Mouse (Mus musculus) heart, postnatal 25 days (tissue): ENCODE results near the gene Gm20696. TPM values are rescaled to one million over a fixed set of nuclear protein-coding genes. Genes with fewer than 3 reads are reported as not detected.

ENCODE experiments used
- DNase-seq: peaks from one replicate; pipeline ENCODE4 v3.0.0; 2022; ENCODE audit warnings: low spot score
- intact Hi-C: fragments of 180-260 bp; cut with DNase I; formaldehyde crosslinking; loops from one replicate; pipeline ENCODE4 v1.15.1; 2025
- total RNA-seq, 2 experiments: library from RNA; stranded (reverse); gene quantifications; 2 replicates each; pipeline ENCODE4 v1.2.3; 2021

The Gm20696 gene
- 1 to 10 TPM; 1.5 to 2.7 TPM for total RNA-seq

DNA sequence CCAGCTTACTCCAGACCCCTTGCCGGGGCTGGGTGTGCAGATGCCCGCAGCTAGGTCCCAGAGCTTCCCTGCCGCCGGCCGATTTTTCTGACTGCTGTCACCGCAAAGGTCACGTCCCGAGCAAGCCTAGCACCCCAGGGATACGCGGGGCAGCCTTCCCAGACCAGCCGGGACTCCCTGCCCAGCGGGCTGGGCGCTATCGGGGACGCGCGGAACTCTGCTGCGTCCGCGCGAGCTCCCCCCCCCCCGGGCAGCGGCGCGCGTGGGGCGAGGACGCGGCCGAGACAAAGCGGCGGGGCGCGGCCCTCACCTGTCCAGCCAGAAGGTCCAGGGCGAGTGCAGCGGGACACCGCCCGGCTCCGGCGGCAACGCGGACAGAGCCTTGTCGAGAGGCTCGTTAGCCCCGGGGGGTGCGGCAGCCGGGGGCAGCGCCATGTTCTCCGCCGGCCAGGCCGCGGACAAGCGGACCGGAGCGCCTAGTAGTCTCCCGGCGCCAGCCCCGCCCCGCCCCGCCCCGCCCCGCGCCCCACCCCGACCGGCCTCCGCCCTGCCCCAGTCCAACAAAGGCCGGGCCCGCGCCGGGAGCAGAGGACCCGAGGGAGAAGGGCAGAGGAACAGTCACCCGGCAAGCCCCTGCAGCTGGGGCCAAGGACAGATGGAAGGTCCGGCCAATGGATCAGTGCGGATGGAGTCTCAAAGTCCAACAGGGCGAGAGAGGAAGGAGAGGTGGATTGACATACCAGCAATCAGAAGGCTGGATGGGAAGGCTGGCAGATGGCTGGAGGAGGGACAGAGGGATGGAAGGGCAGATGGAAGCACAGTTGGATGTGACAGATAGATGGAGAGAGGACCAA is at the start of gene Gm20696, which contains the start of gene Eif4e3:
Gene Gm20696, minus strand, starts transcription at position 480 of the 854 bp plus-strand sequence.
Gene Eif4e3, minus strand, starts transcription at position 454 of the 854 bp plus-strand sequence.
- DNase-seq, result peak; percentile 66
- intact Hi-C loops, result loop anchor here (10.0 kb wide), 1 partner anchor 1168 kb away; the partner anchor contains the start of gene Ppp4r2

DNA sequence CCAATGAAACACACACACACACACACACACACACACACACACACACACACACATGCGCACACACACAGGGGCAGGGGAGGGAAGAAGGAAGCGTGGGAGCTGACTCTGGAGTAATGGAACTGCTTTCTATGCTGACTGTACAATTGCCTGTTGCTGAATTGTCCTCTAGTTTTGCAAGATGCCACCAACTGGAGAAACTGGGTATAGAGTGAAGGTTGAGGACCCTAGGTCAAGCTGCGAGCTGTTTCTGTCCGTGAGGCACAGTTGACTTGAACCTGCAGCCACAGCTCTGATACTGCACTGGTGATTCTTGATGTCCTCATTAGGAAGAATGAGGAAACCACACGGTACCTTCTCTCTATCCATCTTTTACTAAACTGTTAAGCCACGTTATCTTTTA is 49.3 kb upstream of the Gm20696 start:
- intact Hi-C loops, result no loop called here
- no peak for DNase-seq

DNA sequence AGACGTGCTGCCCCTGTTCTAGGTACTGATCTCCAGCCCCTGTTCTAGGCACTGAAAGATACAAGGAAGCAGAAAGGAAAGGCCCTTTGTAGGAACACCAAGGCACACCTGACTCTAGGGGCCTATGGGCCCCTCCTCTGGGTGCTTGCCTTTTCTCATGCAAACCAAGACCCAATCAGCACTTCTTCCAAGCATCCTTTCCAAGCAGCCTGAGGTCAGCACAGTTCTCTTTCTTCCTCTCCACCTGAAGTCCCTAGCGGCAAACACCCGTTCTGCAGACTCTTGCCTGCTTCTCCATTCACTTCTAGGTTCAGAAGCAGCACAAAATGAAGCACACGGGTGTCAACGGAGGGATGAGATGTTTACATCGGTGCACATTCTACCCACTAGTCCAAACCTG is 48.6 kb upstream of the Gm20696 start:
- intact Hi-C loops, result no loop called here
- DNase-seq, result no peak

DNA sequence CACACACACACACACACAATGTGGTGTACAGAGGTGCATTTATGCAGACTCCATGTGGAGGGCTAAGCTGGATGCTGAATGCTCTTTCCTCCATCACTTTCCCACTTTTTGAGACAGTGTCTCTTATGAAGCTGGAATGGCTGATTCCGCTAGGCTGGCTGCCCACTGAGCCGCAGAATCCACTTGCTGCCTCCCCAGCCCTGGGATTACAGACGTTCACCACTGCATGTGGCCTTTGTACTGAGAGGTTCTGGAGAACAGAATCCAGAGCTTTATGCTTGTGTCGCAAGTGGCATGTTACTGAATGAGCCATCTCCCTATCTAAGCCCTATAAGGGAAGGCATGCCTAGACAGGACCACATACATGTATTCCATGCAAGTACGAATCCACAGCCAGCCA is 46.7 kb upstream of the Gm20696 start:
- intact Hi-C loops, result no loop called here
- DNase-seq, result no peak

DNA sequence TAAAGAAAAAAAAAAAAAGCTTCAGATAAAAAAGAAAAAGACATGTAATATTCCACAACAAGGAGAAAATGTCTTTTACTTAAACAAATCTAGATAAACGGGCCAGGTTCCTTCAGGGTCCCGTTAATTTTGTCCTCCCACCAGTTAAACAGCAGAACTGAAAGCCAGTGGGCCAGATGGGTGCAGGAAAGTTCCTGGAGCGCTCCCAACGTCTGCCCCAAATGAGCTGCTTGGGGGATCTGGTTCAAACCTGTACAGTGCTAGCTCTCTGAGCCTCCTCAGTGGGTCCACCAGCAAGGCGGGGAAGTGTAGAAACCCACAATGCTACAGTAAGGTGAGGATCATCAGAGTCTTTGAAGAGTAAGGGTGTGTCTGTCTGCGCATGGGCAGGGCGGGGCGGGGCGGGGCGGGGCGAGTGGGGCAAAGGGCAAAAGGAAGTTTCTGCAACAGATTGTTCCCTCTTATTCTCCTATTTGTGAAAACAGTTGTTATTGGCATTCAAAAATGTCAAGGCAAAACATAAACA is 45.0 kb upstream of the Gm20696 start:
- no peak for DNase-seq
- intact Hi-C loops, result no loop called here

DNA sequence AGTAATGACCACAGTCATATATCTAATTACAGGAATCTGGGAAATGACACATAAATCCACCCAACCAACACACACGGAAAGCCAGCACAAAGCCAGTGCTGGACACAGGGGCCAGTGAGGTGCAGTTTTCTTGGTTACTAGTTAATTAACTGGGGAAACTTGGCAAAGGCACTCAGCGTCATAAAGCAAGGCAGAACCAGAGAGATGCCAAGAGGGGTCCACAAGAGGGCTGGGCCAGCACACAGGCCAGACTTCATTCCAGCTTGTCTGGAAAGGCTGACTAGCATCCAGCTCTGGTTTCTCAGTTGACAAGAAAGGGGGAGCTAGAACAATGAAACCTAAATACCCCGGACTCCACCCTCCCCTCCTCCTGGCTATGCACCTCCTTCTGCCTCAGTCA is 33.9 kb upstream of the Gm20696 start:
- intact Hi-C loops, result no loop called here
- DNase-seq, result no peak

DNA sequence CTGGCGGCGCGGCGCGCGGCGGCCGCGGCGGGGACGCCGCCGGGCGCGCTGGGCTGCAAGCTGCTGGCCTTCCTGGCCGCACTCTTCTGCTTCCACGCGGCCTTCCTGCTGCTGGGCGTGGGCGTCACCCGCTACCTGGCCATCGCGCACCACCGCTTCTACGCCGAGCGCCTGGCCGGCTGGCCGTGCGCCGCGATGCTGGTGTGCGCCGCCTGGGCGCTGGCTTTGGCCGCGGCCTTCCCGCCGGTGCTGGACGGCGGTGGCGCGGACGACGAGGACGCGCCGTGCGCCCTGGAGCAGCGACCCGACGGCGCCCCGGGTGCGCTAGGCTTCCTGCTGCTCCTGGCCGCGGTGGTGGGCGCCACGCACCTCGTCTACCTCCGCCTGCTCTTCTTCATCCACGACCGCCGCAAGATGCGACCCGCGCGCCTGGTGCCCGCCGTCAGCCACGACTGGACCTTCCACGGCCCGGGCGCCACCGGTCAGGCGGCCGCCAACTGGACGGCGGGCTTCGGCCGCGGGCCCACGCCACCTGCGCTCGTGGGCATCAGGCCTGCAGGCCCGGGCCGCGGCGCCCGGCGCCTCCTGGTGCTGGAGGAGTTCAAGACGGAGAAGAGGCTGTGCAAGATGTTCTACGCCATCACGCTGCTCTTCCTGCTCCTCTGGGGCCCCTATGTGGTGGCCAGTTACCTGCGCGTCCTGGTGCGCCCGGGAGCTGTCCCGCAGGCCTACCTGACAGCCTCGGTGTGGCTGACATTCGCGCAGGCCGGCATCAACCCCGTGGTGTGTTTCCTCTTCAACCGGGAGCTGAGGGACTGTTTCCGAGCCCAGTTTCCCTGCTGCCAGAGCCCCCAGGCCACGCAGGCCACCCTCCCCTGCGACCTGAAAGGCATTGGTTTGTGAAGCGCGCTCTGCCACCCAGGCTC is 26.6 kb upstream of the Gm20696 start:
- no peak for DNase-seq
- intact Hi-C loops, result no loop called here

DNA sequence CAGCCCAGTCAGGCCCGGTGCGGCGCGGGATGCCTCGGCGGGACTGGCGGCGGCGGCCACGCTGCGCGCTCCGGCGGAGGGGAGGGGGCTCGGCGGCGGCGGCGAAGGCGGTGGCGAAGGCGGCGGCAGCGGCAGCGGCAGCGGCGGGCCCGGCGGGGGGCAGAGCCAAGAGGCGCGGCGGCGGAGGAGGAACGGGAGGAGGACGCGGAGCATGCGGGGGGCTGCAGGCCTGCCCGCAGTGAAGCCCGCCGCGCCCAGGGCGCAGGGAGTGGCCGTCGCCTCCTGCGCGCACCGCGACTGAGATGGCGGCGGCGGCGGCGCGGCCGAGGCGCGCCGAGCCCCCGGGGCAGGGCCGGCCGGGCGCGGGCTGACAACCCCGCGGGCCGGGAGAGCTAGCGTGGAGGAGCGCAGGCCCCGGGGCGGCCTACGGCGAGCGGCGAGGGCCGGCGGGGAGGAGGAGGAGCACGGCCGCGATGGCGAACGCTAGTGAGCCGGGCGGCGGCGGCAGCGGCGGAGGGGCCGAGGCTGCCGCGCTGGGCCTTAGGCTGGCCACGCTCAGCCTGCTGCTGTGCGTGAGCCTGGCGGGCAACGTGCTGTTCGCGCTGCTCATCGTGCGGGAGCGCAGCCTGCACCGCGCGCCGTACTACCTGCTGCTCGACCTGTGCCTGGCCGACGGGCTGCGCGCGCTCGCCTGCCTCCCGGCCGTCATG is 25.8 kb upstream of the Gm20696 start, which contains the start of gene Gpr27:
Gene Gpr27, plus strand, starts transcription at position 474 of the 710 bp plus-strand sequence.
- intact Hi-C loops, result no loop called here
- DNase-seq, result no peak

DNA sequence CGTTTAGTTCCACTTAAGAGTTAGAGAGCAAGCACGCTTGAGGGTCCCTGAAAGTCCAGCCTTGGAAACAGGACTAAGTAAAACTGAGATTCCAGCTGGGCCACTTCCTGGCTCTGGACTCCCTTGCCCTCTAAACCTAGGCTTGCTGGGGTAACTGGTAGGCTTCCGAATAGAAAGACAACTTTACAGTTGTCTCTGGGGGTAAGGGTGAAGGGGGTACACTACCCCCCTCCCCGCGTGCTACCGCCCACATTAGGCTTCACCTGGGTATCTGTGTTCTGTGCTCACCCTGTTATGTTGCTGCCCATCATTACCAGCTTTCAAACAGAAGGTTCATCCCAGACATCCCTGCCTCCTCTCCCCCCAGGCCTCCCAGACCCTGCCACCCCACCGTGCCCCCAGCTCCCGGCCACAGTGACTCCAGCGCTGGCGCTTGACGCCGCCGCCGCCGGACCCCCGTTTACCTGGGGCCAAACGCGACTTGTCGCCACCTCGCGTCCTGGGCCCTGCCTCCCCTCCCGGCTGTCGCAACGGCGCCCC is 25.1 kb upstream of the Gm20696 start:
- intact Hi-C loops, result no loop called here
- DNase-seq, result no peak

DNA sequence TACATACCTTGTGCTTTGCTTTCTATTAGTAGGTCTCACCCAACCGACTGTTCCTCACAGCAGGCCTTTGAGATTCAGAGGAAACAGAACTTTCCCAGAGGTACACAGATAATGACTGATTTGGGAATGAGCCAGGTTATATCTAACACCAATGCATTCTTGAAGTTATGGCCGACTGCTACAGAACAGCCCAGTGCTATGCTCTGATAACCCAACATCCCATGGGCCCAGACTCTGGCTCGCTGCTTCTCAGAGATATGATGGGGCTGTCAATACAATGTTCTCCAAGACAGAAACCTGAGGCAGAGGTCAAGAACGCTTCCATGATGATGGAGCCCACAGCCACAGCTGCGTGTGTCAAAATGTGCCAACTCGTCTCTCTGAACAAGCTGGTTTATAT is 21.9 kb upstream of the Gm20696 start:
- intact Hi-C loops, result no loop called here
- DNase-seq, result no peak

DNA sequence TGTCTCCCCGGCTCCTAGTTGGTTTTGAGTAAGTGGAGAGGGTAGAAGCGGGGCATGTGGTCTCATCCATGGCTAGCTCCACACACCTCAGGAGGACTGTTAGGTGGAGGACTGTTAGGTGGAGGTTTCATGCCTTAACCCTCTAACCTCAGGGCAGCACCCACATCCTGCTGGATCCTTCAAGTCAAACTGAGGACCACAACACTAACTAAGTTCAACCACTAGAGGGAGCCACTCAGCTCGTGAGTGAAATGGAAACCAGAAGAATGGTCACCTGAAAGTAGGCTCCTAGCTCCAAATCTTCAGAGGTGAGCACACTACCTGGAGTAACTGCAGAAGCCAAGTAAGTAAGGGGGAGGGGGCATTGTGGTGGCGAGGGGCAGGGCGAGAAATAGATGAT is 18.3 kb upstream of the Gm20696 start:
- intact Hi-C loops, result no loop called here
- DNase-seq, result no peak

DNA sequence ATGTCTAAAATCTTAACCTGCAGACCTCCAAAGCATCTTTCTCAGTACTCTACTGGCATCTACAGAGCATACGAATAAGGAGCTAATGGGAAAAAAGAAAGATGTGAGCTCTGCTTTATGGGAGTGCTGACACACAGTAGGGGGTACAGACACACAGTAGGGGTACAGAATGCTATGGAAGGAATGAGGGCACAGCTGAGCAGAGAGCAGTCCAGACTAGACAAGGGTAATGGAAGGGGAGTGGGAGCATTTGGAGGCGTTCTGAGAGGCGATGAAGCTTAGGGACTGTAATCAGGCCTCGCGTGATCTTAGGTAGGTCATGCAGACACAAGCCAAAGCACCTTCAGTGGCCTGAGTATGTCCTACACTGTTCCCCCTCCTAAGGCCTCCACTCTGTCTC is 17.4 kb upstream of the Gm20696 start:
- intact Hi-C loops, result no loop called here
- no peak for DNase-seq

DNA sequence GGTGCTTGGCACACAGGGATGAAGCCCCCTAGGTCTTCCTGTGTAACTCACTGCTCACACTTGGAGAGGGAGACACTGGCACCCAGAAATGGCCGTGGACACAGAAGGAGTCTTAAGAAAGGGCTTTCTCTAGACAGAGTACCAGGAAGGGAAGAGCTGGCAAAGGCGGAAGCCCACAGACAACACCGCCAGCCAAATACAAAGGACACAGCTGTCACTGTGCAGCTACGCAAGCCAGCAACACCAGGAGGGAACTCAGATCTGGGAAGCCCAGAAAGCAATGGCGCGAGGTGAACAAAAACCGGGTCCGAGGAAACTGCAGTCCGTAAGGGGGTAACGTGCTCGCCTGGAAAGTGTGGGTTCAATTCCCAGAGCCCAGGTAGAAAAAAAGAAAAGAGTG is 11.5 kb upstream of the Gm20696 start:
- no peak for DNase-seq
- intact Hi-C loops, result no loop called here

DNA sequence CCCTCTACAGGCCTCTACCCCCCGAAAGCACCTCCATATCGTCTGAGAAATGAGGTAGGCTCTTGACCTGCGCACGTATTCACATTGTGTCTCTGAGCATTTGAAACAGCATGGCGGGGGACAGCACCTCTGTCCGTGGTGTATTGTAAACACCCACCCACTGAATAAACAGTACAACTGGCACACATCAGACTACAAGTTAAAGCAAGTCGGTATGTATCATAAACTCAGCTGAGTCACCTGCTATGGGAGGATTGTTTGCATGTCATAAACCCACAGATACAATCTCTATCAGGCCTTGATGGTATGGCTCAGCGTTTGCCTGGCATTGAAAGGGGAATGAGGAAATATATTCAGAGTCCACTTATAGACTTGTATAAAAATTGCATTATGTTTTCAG is 10.7 kb upstream of the Gm20696 start:
- no peak for DNase-seq
- intact Hi-C loops, result no loop called here

DNA sequence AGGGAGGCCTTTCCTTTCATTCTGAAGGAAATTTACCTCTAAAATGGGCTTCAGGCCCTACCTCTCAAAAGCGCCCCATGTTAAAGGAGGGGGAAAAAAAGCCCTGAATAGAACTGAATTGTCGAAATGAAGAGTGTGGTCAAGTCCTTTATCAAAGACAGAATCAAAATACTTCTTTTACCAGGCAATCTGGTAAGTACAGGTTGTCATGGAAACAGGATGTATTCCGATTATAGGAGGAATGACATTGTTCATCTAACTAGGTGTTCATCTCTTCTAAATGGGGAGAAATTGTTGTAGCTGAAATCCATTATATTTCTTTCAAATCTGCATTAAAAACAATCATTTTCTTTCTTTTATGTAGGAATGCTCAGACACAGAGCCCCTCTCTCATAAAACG is 7.9 kb upstream of the Gm20696 start:
- intact Hi-C loops, result loop anchor here (5.0 kb wide), 1 partner anchor 478 kb away; no protein-coding TSS in a partner anchor
- no peak for DNase-seq

DNA sequence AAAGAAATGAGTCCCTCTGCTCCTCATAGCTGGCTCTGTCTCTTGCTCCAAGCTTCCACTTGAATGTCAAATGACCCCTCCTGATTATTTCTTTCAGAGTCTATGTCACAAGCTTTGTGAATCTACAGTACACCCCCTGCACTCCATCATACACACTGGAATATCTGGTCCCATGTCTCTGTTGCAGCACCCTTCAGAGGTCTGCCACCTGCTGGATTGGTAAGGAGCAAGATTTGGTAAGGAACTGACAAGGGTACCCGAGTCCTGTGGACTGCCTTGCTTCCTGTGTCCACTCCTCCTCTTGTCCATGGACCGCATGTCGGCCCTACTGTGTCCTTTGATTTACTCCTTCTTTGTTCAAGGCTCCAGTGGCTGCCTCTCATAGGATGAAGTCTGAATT is 5.2 kb upstream of the Gm20696 start:
- no peak for DNase-seq

DNA sequence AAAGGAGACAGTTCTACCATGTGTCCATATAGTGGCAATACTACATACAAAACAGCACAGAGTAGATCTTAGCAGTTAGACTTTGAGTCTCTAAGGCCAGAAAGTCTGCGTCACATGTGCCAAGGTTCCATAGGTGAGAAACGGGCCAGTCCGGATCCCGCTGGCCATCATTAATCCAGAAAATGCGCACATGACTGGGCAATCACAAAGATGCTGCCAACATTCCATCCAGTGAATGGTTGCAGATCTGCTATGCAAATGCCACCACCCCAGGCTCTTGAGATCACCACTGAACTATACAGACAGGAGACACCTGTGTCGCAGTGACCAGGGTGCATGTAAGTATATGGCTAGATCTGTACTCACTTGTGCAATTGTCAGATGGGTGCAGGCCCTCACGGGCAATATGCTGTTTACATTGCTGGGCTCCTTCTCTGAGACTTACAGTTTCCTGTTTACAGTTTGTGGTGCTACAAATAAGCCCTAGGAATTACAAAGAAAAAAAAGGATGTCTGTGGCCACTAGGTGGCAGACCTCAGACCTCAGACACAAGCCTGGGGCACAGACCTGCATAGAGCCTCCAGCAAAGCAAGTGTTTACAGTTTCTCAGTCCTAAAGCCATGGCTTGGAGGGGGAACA is 4.0 kb upstream of the Gm20696 start:
- DNase-seq, result no peak
- intact Hi-C loops, result loop anchor here (5.0 kb wide), 1 partner anchor 482 kb away; no protein-coding TSS in a partner anchor

More for the DNA sequence above, 5.2 kb upstream of the Gm20696 start:
- intact Hi-C loops, result loop anchor here (5.0 kb wide), 1 partner anchor 481 kb away; no protein-coding TSS in a partner anchor

DNA sequence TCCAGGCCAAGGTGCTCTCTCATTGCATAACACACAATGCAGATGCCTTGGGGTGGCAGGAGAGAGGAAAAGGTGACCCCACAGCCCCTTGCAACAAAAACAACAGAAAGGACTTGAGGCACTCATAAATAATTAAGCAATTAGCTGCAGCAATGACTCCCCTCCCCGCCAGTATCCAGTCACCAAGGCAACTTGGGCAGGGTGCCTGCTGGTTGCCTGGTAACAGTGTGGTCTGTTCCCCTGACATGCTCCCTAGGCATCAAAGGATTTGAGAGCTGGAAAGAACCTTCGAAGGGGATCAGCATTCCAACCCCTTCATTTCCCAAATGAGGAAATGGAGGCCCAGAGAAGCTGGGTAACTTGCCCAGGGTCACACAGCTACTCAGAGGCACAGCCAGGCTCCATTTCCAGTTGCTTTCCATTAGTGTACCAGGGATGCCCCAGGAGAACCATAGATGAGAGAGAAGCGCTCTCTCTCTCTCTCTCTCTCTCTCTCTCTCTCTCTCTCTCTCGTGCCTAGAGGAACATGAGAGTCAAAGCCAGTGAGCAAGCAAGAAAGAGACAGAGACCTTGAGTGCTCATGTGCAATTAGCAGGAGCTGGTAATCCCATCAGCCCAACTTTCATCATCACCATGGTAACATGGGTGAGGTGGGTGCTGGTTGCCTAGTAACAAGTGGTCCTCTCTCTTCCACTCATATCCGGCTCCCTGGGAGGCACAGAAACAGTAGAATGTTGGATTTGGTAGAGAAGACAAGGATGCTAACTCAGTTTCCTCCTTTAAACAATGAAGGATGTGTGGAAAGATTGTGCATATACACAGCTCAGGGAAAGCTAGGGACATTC is 3.1 kb upstream of the Gm20696 start:
- DNase-seq, result no peak
- intact Hi-C loops, result loop anchor here (5.0 to 10.0 kb wide), 2 partner anchors 483 to 1165 kb away; partner anchors contain the start of gene Ppp4r2
